Mouse (Mus musculus) embryo, embryonic 11.5 days (tissue): ENCODE measurements around the gene Adss.

Source experiments
- DNase-seq: peaks from one replicate; pipeline ENCODE4 v3.0.0-alpha.2; 2012; ENCODE audit warnings: low read depth, low spot score

Gene Adss

DNA sequence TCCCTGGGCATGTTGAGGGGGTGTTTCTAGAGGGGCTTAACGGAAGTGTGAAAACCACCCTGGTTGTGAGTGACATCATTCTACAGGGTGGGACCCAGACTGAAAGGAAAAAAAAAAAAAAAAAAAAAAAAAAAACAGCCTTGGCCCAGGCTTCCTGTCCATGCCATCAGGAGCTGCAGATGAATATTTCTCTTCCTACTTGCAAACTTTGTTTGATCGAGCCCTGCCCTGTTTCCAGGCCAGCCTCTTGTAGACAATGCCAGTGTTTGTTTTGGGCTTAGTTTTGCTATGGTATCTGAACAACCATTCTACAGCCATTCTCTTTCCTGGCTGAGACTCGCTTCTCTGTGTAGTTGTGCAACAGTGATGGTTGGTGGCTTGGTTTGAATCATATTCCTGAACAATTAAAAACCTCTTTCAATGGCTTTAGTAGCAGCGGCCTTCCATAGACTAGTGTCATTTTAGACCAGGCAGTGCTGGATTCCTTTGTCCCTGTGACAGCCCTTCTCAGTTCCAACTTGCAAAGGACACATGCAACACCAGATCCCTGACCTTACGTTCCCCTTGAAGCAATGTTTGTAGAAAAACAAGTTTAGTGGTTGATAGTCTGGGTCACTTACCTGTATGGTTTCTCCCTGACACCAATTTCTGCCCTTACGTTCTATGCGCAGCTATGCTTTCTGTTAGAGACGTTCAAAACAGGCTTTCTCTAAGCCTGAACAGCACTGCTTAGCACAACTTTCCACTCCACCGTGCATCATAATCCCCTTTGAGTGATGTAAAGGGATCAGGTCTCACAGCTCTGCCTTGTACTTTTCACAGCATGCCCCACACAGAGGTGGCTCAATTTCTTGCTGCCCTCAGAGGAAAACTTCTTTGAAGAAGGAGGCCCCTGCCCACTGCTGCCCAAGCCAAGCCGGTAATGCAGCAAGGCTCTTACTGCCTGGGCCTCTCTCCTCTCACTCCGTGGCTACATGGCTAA lies 67.0 kb downstream of the Adss start, which contains the start of gene 1700016C15Rik:
Gene 1700016C15Rik (plus strand): TSS at position 772 of the 982 bp plus-strand sequence.
- DNase-seq, result no peak

DNA sequence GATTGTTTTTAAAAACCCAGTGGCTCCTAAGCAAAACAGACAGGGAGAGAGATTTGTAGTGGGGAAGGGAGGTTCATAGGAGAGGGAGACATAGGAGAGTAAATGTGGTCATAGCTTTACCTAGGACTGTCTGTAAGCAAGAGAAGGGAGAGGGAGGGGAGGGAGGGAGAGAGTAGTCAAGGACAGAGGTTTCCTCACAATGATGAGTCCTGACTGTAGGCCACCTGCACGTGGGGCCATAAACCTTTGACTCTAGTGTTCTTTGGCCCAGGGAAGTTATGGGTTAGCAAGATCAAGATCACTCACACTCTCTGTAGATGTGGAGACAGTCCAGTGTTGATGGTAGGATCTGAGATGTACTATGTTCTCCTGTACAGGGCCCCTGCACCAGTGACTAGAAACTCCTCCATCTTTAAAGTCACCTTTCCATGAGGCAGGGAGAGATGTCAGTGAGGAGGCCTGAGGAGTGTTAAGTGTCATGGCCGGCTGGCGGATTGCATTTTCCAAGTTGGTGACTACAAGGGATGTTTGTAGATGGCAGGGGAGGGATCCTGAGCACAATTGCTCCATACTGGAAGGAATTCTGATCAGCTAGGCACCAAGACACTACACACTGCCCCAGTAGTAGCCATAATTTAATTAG lies 68.3 kb downstream of the Adss start:
- DNase-seq, result no peak

DNA sequence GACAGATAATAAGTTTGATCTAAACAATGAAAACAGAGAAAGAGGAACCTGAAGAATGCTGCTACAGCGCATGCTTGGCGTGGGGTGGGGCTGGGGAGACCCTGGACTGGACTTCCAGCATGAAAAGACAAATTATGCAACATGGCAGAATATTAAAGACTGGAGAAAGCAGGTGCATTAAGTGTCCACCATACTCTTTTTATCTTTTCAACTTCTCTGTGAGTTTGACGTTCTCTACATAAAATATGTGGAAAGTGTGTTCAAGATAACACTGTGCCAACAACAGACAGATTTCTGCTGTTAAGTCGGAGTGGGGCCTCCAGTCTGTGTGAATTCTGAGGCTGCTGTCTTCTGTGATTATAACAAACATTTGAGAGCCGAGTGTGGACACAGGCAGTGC lies 69.4 kb downstream of the Adss start:
- DNase-seq, result no peak

DNA sequence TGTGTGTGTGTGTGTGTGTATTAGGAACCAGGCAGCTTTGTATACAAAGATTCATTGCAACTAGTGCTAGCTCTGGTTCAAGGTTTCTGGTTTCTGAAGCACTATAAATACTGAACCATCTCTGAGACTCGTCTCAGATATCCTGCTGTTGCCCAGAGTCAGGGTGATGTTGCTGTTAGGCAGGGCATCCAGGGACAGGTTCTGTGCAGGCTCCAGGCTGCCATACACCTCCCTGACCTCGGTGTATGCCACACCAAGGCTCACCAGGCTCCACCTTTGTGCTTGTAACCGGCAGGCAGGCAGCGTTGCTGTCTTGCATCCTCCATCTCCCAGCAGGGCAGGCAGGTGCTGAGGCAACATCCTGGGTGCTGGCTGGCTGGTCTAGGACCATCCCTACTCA lies 72.5 kb downstream of the Adss start:
- DNase-seq, result no peak

DNA sequence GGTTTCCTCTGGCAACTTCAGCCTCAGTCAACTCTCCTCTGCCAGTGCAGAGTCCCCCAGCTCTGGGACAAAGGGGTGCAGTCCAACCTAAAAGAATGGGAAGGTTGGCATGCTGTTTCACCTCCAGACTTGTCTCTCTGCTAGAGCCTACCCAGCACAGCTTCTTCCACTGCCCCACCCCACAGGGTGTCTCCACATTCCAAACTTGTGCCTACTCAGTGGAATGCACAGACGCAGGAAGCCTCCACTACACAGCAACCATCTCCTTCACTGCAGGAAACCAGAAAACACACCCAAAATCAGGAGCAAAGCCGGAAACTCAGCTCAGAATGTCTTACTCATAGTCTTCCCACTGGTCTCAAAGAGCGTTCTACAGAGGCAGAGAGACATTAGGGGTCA lies 77.3 kb downstream of the Adss start:
- DNase-seq, result no peak

DNA sequence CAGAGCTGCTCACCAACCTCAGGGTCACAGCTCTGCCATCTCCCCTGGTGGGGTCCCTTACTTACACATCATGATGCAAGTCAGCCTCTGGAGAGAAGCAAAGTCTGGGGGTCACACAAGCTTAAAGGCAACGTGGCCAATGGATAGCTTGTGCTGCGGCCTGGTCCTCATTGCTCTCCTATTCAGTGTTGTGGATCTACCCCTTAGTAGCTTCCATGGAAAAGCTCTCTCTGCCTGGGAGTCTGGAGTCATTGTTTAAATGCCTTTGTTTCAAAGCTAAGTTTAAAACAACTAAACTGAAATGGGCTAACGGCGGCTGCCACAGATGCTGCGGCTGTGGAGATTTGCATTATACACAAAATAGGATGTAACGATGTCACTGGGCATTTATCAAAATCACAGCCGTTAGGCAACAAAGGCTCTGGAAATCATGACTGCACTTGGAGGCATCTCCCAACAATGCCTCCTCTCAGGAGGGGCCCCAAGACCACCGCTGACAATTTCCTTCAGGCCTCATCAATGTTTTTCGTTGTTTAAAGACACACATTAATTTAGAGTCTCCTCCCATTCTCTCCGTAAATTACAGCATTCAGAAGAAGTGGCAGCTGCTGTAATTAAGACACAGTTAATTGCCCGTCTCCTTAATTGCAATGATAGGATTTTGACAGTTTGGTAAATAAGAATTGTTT lies 77.8 kb downstream of the Adss start:
- DNase-seq, result no peak

DNA sequence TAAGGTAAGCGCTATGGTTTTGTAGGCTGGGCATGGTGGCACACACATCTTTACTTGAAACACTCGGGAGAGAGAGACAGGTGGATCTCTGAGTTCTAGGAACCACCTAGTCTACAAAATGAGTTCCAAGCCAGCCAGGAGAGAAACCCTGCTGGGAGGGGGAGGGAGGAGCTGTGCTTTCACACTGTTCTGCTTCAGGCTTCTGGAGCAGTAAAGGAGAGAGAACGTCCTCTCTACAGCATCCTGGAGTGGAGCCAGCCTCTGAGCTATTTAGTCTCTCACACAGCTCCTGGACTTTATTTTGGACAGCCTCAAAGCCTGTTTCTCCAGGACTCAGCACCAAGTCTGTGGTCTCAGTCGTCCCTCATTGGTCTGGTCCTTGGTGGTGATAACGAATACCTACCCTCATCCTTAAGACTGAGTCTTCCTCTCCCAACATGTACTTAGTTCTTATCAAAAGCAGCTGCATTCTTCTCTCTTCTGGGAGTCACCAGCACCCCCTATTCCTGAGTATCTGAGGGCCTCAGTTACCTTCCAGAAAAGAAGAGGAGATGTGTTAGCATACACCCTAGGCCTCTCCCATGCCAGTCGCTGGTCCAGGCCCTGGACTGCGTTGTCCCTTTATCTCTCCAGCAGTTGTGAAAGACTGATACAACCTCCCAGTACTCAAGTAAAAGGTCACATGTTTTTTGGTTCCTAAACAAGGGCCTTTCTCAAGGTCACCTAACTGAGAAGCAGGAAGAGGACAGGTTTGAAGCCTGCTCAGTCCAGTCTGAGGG lies 79.1 kb downstream of the Adss start:
- no peak for DNase-seq

DNA sequence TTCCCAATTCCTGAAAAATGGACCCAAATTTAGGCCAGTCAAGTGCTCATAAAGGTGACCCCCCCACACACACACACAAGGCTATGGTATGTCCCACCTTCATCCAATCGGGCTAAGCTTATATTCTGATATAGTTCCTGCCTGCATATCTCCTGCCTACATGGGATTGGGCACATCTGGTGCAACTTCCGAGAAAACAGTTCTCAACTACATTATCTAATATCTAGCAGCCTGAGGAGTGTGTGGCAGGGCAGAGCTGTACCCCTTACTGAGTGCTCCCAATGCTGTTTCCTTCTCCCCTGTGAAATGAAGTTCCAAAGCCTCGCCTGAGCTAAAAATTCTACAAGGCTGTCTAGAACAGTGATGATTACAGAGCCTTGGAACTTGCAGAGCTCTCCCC lies 79.9 kb downstream of the Adss start:
- no peak for DNase-seq

DNA sequence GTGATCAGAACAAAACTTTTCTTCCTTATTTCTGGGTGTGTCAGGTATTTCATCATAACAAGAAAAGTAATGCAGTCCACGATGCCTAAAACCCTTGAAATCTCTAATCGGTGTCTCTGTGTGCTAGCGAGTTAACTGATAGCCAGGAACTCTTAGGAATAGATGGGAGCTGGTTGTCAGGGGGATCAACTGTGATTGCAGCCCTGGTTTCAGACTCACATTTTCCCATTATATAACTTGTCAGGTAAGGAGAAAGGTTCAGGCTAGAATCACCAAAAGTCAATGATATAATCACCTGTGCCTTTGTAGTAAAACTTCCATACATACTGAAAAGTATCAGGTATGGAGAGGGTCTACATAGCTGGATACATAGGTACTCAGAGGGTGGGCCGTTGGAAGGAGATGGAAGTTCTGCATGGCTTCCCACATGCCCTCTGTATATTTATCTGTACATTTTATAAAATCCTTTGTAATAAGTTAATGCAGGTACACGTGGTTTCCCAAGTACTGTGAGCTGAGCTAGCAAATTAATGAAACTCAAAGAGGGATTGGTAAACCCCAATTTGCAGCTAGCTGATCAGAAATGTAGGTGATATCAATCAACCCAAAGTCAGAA lies 81.8 kb downstream of the Adss start:
- no peak for DNase-seq

DNA sequence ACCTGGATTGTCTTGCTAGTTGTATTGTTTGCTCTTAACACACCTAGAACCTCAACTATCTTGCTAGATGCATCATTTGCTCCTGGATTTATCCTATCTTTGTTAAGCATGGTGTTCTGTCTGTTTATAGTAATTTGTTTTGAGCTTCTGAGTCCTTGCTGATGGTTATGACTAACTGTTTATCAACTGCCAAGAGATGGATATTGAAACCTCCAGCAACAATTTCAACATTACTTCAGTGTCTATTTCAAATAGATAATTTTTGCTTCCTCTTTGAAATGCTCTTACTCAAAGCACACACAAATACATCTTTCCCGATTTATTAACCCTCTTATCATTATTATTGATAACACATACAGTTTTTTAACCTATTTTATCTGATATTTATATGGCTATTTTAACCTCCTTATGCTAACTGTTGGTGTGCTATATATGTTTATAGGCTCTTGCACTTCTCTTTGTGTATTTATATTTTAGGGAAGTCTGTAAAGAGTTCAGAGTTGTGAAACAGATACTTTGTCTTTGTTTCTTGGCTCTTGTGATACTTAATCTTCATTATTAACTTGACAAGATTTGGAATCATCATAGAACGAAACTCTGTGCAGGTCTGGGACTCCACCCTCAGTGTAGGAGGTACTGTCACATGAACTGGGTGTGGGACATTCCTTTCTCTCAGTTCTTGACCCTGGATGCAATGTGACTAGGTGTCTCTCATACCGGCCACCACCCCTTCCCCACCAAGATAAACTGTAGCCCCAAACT lies 82.5 kb downstream of the Adss start:
- no peak for DNase-seq
